Mouse (Mus musculus): ENCODE results near the gene Pygo2.

Pygo2 gene

GRCm38 (mm10) chr3:89458372-89458964 is 28.5 kb downstream of the Pygo2 start:
- DNase-seq: no peak

GRCm38 (mm10) chr3:89458965-89459807 is 29.2 kb downstream of the Pygo2 start:
- peak; percentile 97 for DNase-seq

- no peak for DNase-seq
These were observed 38.3 kb downstream of the Pygo2 start for GRCm38 (mm10) chr3:89468268-89468667.

GRCm38 (mm10) chr3:89472280-89472679 is 42.3 kb downstream of the Pygo2 start:
- no peak for DNase-seq

- no peak for DNase-seq
These were observed 43.8 kb downstream of the Pygo2 start for GRCm38 (mm10) chr3:89473838-89474237.

- no peak for DNase-seq
These were observed 49.0 kb downstream of the Pygo2 start for GRCm38 (mm10) chr3:89479055-89479454.

- peak; percentile 31 for DNase-seq
These were observed 51.5 kb downstream of the Pygo2 start for GRCm38 (mm10) chr3:89481488-89481887.

GRCm38 (mm10) chr3:89482249-89482648 is 52.2 kb downstream of the Pygo2 start:
- no peak for DNase-seq
